Mouse (Mus musculus) stomach, postnatal 0 days (tissue): ENCODE data around the gene Fgfr2. TPM values are rescaled to one million over a fixed set of nuclear protein-coding genes. Genes with fewer than 3 reads are reported as not detected.
A peak's percentile ranks its signal among the peaks of the same experiment; 100 is the strongest.

ENCODE experiments used
- ATAC-seq: fragments of 200-750 bp; cut with Nextera tagmentation; 2 replicates; pipeline ENCODE4 v1.8.0; 2017; ENCODE audit not compliant: low FRiP score, low TSS enrichment
- DNase-seq: peaks from one replicate; pipeline ENCODE4 v3.0.0-alpha.2; 2016; ENCODE audit warnings: low spot score
- H3K27ac ChIP-seq: fragments of 300-500 bp; sonication (generic); replicated peaks from 2 replicates; pipeline ENCODE4 v1.5.1; 2014; ENCODE audit warnings: mild to moderate bottlenecking, control low read depth
- H3K27me3 ChIP-seq: fragments of 300-500 bp; sonication (generic); 2 replicates; pipeline ENCODE4 v1.6.1; 2014; ENCODE audit warnings: low read length; ENCODE audit not compliant: control insufficient read depth, insufficient read depth
- H3K36me3 ChIP-seq: fragments of 300-500 bp; sonication (generic); 2 replicates; pipeline ENCODE4 v1.6.1; 2014; ENCODE audit warnings: low read length, mixed read lengths; ENCODE audit not compliant: control insufficient read depth, insufficient read depth
- H3K4me1 ChIP-seq: fragments of 300-500 bp; sonication (generic); replicated peaks from 2 replicates; pipeline ENCODE4 v1.6.1; 2014; ENCODE audit warnings: antibody characterized with exemption; ENCODE audit not compliant: control insufficient read depth, insufficient read depth
- H3K4me2 ChIP-seq: fragments of 300-500 bp; sonication (generic); replicated peaks from 2 replicates; pipeline ENCODE4 v1.6.1; 2014; ENCODE audit warnings: low read depth, mild to moderate bottlenecking, control low read depth, moderate library complexity
- H3K4me3 ChIP-seq: fragments of 300-500 bp; sonication (generic); 2 replicates; pipeline ENCODE4 v1.5.1; 2014; ENCODE audit warnings: low read depth, low read length, control low read depth
- H3K9ac ChIP-seq: fragments of 300-500 bp; sonication (generic); 2 replicates; pipeline ENCODE4 v1.6.1; 2014; ENCODE audit warnings: mild to moderate bottlenecking, low read length, control low read depth, mixed read lengths
- H3K9me3 ChIP-seq: fragments of 300-500 bp; sonication (generic); 2 replicates; pipeline ENCODE4 v1.6.1; 2016; ENCODE audit warnings: low read length; ENCODE audit not compliant: control insufficient read depth
- CTCF ChIP-seq: IDR thresholded peaks from 2 replicates; pipeline ENCODE4 v1.5.1; 2016; ENCODE audit warnings: antibody characterized with exemption, low read depth, mild to moderate bottlenecking, moderate library complexity
- EP300 ChIP-seq: optimal IDR thresholded peaks from 2 replicates; pipeline ENCODE3; 2016; ENCODE audit warnings: antibody characterized with exemption
- WGBS: fragments of 180-500 bp; shearing (Covaris S2); extraction: QIAGEN DNeasy Blood & Tissue Kit; methylation state at CpG from one replicate; pipeline ENCODE4 v1.1.7; 2014; 5-methylcytosine and 5-hydroxymethylcytosine counted together
- polyA plus RNA-seq: library from polyadenylated mRNA; unstranded; fragments of >200 nt; fragmentation: Nextera tagmentation; extraction: Ambion mirVana; gene quantifications from 2 replicates; pipeline ENCODE4 v1.2.1, GENCODE M21; 2015

Fgfr2 gene
- polyA plus RNA-seq, 1 experiment from 2014 or later: 60.8 TPM

DNA sequence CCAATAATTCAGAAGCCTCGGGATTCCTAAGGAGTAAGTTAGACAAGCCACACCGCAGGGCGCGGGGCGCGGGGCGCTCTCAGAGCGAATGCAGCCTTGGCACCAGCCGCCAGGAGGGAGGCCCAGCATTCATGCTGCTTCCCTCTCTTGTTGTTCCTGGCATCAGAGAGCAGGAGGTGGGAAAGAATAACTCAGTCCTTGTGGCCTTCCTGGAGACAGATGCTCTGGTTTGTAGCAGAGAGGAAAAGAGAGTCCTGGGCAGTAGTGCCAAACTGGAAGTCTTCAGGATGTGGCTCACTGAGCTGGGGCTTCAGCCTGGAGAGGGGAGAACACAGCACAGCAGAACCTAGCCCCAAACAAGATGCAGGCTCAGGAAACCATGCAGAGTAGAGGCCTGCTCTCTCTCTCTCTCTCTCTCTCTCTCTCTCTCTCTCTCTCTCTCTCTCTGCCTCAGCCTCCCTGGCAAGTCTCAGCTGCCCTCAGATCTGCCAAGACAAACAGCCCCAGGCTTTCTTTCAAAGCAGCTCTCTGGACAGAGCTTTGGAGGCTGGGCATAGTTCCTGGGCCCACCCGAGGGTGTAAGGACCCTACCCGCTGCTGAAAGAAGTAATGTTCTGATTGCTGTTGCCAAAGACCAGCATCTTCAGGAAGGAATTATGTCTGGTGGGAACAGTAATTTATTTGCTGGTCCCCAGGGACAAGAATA is 2790.5 kb downstream of the Fgfr2 start:
- Histone ChIP-seq H3K27me3 (no peaks in the 10 kb centered on the region), H3K27ac (no peak overlapping the region), H3K9ac (no peak overlapping the region), H3K36me3 (no peaks in the 10 kb centered on the region), H3K9me3 (no peaks in the 10 kb centered on the region), H3K4me1 (no peaks in the 10 kb centered on the region), H3K4me3 (no peak overlapping the region), H3K4me2 (no peak overlapping the region)
- no peak for ATAC-seq
- no peak for TF ChIP-seq EP300
- TF ChIP-seq CTCF: 0 out of 2 replicates have a peak, but pooled peaks have one; percentile 11
- no peak for DNase-seq
- WGBS: 73% methylated on average over 11 of the region's 11 CpGs

DNA sequence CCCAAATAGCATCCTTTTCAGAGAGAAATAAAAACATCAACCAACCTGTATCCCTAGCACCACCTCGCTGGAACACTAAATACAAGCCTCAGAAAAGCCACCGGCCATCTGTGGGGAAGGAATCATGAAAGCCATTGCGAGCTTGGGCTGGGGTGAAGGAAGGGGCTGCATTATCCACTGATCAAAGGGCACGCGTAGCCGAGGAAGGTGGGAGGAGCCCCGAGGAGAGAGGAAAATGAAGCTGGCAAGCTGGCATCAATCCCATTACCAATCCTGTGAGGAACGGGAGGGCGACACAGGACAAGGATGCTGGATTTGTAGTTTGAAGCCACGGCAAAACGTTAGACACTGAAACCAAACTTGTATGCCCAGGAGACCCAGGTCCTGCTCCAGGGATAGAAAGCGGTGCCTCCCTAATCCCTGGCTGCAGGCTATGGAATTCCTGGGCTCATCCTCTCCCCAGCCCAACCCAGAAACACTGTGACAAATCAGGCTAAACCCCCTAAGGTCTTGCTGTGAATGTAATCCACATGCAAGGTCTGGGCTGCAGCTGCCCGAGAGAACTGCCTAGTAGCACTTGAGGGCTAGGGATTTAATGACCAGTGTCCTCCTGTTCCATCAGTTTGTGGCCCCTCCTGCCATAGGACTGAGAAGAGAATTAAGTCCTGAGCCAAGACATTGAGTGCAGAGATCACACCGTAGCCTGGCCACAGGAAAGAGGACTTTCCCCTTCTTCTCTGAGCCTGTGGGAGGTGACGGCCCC is 2795.4 kb downstream of the Fgfr2 start:
- TF ChIP-seq CTCF (no peak), EP300 (no peak)
- WGBS: 23% methylated on average over 15 of the region's 15 CpGs
- no peaks in the 10 kb centered on the region for H3K9me3 ChIP-seq
- H3K27me3 ChIP-seq: no peaks in the 10 kb centered on the region
- DNase-seq (no peak), ATAC-seq (no peak)
- no peak overlapping the region for H3K27ac ChIP-seq
- no peaks in the 10 kb centered on the region for H3K4me1 ChIP-seq
- H3K4me2 ChIP-seq: 0 out of 2 replicates have a peak overlapping the region, but pooled peaks have one; percentile 14
- H3K4me3 ChIP-seq: no peak overlapping the region
- no peak overlapping the region for H3K9ac ChIP-seq
- no peaks in the 10 kb centered on the region for H3K36me3 ChIP-seq

DNA sequence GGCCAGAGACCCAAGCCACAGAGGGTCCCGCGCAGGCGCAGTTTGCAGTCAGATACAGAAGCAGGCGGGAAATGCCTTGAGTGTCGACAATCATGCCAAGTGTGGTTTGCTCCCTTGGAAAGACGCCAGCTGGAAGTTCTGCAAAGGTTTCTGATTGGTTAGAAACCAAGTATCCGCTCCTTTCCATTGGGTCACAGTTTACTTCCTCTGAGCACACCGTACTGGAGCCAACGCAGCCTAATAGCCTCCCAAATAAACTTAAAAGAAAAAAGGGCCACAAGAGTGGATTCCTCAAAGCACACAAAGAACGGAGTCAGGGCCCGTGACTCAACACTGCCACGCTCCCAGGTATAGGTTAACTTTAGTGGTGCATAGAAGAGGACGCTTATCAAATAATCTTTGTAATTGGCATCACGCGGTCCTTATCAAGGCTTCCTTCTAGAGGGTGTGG is 2797.1 kb downstream of the Fgfr2 start:
- Histone ChIP-seq H3K4me2 (no peak overlapping the region), H3K4me1 (no peaks in the 10 kb centered on the region), H3K36me3 (no peaks in the 10 kb centered on the region), H3K9me3 (no peaks in the 10 kb centered on the region), H3K27me3 (no peaks in the 10 kb centered on the region), H3K27ac (no peak overlapping the region), H3K9ac (no peak overlapping the region), H3K4me3 (no peak overlapping the region)
- 34% methylated on average over 15 of the region's 15 CpGs for WGBS
- TF ChIP-seq CTCF (peak; percentile 37), EP300 (no peak)
- ATAC-seq: peak; percentile 63
- DNase-seq: peak; percentile 26

DNA sequence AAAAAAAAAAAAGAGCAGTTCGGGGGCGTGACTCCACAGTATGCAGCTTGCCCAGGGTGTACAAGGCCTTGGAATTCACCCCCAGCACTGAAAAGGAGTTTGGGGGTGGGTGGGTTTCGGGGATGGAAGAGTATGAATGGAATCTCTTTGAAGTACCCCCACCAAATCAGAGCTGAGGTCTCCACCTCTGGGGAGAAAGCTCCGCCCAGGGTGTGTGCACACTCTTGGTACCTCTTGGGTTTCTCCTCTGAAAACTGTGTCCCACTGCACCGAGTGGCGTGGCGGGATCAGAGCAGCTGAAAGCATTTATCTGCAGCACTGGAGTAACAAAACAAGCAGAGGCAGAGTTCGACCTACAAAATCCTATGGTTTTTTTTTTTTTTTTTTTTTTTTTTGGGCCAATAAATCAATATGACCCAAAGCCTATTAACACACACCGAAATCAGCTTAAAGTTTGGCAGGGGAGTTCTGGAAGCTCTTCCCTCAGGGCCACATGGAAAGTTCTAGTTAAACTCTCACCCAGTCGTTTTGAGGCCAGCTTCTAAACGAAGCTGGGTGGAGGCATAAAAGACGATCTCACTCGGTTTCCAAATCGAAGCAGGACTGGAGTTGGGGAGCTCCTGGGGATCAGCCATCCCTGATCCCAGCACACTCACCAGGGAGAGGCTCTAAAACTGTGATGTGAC is 2798.3 kb downstream of the Fgfr2 start:
- Histone ChIP-seq H3K9me3 (no peaks in the 10 kb centered on the region), H3K27me3 (no peaks in the 10 kb centered on the region), H3K9ac (no peak overlapping the region), H3K4me3 (no peak overlapping the region), H3K4me2 (no peak overlapping the region), H3K36me3 (no peaks in the 10 kb centered on the region), H3K27ac (peak overlapping the region; percentile 77), H3K4me1 (no peaks in the 10 kb centered on the region)
- DNase-seq (no peak), ATAC-seq (no peak)
- TF ChIP-seq CTCF: no peak
- no peak for TF ChIP-seq EP300
- WGBS: 47% methylated on average over 14 of the region's 14 CpGs

DNA sequence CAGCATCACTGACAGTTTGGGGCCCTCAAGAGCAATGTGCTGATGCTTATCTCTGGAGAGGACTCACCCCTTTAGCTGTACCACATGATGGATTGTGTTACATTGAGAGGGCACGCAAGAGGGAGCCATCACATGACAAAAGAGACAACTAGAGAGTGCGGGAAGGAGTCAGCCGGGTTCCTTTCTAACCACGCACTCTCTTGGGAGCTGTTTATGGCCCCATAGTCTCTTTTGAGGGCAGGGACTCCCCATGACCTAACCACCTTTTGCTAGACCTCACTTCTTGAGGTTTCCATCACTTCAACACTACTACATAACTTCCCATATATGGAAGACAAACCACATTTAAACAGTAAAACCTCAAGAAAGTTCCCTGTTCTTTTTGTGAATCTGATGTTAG is 2799.4 kb downstream of the Fgfr2 start:
- Histone ChIP-seq H3K4me2 (no peak overlapping the region), H3K27ac (0 out of 2 replicates have a peak overlapping the region, but pooled peaks have one; percentile 18), H3K36me3 (no peaks in the 10 kb centered on the region), H3K9me3 (no peaks in the 10 kb centered on the region), H3K27me3 (no peaks in the 10 kb centered on the region), H3K9ac (no peak overlapping the region), H3K4me3 (no peak overlapping the region), H3K4me1 (no peaks in the 10 kb centered on the region)
- WGBS: 81% methylated on average over 4 of the region's 4 CpGs
- DNase-seq (no peak), ATAC-seq (no peak)
- TF ChIP-seq EP300: no peak
- no peak for TF ChIP-seq CTCF
